Mouse (Mus musculus) adrenal gland, adult 2 months (tissue): ENCODE results near the gene Tbx5. TPM values are rescaled to one million over a fixed set of nuclear protein-coding genes. Genes with fewer than 3 reads are reported as not detected.
"Not testable (repeated sequence)": the region's sequence is repeated elsewhere in the genome, so short reads cannot be mapped to it uniquely, and the experiment has no call there.

ENCODE experiments used
- DNase-seq: peaks from one replicate; pipeline ENCODE4 v3.0.0; 2021
- polyA plus RNA-seq: library from polyadenylated mRNA; depleted of rRNA; stranded (reverse); fragments of >200 nt; gene quantifications from 2 replicates; pipeline ENCODE4 v1.2.3, GENCODE M21; 2012
- total RNA-seq, 2 experiments: library from RNA; stranded (reverse); gene quantifications; 2 replicates each; pipeline ENCODE4 v1.2.3; 2021

Tbx5 gene
- total and polyA plus RNA-seq, 3 experiments = 0.12 to 0.66 (median 0.38) TPM

DNA sequence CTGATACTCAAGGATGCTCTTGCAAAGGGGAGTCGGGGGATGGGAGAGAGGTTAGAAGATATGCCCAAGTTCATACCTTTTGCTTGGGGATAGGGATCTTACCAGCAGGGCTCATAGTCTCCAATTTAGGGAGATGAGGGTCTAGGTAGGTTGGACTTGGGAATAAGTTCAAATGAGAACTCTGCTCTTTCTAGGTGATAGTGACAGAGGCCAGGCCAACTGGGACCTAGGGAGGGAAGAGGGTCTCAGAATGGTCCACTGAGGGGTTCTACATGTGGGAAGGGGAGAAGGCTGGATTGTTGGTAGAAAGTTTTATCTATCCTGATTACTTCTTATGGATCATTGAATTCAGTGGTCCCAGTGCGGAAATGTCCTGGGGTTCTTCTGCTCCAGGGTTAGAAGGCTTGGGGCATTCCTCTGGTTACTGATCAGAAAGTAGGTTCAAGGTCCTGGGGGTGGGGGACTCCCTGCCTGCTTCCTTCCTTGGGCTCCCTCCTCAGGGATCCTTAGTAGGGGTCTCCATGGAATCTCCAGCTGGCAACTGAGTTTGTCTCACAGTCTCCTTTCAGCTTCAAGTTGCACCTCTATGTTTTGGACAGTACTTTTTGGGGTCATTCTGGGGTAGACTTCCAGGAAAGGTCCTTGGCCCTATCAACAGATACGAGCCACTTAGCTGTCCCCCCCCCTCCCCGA lies 10.4 kb downstream of the Tbx5 start:
- no peak for DNase-seq

DNA sequence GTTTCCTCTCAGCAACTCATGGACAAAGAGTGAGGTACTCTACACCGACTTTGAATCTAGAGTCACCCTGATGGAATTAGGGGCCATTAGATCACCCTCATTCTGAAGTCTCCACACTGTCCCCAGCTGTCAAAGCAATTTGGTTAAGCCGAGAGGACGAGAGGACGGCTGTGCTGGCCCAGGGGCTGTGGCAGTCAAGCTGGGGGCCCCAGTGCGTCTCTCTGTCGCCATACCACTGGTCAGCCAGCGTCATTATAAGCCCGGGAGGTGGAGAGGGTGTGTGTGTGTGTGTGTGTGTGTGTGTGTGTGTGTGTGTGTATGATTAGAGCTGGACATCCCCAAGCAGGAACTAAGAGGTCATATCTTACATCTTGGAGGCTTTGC lies 10.9 kb downstream of the Tbx5 start:
- no peak for DNase-seq

DNA sequence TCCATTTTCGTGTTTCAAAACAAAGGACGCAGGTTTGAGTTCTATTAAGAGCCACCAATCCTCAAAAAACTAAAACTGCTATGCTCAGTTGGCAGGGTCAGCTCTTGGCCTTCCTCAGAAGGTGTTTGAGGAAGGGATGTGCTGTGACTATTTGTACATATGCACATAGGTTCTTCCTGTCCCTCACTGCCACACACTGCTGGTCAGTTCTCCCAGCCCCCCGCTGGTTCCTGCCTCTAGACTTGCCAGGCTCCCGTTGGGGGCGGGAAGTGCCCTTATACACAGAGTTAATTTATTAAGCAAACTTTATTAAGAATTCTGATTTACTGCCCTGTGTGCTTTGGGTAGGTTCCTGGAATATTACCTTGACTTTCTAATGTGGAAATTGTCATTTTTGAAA lies 11.9 kb downstream of the Tbx5 start:
- DNase-seq = no peak

DNA sequence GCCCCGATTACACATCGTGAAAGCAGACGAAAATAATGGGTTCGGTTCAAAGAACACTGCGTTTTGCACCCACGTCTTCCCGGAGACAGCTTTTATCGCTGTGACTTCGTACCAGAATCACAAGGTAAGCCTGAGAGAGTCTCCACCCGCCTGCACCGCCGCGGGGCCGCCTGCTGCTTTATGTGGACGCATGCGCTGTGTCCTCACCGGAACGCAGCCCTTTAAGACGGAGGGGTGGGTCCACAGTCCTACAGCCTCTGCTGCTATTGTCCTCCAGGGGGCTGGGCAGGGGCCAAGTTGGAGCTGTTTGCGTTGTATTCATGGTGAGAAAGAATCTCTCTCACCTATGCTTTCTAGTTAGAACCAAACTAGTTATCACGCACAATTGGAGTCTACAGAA lies 12.5 kb downstream of the Tbx5 start:
- peak; percentile 37 for DNase-seq

DNA sequence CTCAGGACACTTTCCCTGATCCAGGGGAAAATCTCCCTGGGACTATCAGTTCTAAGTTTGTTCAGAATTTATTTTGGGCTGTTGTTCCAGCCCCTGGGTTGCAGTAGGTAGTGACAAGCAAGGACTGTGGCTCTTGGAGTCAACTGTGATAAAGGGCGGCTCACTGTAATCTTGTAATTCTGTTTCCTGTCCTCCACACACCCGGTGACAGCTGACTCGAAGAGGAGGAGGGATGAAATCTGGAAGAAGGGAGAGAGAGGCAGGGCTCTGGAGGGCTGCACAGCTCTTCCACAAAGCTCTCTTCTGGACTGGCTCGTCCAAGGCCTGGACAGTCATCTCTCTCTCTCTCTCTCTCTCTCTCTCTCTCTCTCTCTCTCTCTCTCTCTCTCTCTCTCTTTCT lies 24.6 kb downstream of the Tbx5 start:
- no peak for DNase-seq

DNA sequence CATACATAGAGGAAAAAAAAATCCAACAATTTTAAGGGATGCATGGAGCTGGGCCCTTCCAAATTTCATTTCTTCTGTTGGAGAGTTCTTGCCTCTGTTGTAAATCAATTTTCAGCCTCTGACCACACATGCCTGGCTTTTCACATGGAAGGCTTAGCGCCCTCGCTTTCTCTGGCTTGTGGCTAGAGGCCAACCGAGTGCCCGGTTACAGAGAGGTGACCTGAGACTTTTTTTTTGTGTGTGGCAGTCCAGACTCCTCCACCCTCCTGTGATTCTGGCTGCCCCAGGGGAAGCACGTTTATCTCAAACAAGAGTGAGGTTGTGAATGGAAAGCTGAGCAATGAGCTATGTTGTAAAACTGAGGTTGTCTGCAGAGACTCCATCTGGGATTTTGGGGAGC lies 28.8 kb downstream of the Tbx5 start:
- no peak for DNase-seq

DNA sequence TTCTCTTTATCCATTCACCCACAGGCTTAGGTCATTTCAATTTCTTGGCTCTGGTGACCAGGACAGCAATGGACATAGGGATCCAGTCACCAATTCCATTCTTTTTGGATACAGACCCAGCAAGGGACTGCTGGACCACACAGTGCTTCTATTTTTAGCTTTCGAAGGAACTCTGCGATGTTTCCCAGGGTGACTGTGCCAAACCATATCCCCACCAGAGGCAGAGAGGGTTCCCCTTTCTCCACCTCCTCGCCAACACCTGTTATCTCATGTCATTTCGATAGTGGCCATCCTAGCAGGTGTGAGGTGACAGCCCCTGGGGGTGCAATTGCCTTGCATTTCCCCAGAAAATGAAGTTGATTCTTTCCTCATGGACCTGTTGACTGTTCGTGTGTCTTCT lies 30.0 kb downstream of the Tbx5 start:
- DNase-seq = no peak

DNA sequence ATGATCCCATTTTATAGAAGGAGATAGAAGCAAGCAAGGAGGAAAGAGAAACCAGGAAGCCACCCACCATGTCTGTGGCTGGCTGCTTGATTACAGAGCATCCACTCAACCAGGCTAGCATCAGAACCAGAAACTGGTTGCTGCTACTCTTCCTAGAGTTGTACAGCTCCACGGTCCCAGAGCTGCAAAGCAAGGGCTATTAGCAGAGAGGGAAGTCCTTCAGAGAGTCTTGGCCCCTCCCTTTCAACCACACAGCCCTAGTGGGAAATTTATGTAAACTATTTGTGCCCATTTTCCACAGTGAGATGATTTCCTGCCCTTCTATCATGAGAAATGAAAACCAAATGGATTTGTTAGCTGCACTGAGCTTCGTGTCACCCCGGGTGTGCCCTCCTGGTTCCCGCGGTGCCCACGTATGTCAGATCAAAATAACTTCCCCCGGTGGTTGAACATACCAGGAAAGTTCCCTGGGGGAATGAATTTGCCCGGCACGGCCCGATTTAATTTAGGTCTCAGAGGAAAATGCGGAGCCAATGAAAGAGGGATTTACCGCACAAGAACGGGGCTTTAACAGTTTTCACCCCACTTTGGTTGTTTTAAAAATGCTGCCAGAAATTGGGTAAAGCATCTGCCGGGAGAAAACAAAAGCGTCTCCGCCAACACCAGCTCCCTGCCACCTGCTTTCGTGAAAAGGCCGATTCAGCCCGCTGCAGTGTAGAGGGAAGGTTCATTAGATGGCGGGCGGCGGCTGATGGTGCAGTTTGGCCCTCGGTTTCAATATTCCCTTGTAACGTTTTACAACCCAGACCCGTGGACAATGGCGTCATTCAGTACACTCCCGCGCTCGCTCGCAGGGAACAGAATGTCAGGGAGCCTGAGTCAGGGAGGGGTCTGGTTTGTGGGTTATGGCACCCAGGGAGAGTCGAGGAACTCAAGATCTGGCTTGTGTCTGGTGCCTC lies 34.1 kb downstream of the Tbx5 start:
- no peak for DNase-seq

DNA sequence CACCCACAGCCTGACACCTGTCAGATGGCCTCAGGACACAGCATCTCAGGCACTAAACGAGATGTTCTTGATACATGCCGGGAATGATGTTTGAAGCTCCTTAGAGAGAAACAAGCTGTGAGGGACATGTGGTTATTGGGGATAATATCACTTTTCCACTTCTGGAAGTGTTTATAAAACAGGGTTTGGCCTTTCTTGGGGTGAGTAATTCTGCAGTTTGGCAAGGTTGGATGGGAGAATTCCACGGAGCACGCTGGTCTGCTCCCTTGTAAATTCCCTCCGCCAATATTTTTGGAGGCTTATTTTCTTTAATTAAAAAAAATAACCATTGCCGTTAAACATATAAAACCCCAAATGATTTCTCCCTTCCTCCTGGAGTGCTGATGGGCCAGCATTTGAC lies 35.5 kb downstream of the Tbx5 start:
- no peak for DNase-seq

DNA sequence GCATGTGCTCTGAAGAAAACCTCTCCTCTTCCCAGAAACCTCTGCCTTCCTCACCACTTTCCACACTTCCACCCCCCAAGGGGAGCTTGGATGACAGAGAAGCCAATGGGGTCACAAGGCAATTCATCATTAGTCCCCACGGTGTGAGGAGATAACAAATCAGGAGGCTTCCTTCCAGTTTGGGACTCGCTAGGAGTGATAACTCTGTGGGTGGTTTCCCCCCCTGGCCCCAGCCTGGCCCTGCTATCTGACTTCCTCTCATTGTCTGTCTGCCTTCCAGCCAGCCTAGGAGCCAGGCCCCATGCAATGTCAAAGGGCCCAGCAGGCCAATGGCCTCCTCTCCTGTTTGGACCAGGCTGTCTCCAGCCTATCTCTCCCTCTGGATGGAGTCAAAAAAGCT lies 43.0 kb downstream of the Tbx5 start:
- DNase-seq = no peak

DNA sequence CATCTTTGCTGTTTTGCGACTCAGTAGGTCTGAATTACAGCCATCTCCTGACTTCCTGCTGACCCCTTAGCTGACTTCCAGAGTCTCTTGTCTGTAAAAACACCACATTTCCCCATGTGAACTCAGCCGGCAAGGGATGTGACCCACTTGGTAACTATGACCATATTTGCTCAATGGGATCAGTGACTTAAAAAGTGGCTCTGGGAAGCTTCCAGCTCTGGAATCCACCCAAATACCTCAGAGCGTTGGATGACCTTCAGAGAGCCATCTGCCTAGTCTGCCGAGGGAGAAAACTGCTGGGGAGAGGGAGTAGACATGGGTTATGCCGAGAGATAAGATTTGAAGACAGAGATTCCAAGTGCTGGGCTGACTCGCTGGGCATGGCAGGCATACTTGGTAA lies 44.7 kb downstream of the Tbx5 start:
- DNase-seq = peak; percentile 69

DNA sequence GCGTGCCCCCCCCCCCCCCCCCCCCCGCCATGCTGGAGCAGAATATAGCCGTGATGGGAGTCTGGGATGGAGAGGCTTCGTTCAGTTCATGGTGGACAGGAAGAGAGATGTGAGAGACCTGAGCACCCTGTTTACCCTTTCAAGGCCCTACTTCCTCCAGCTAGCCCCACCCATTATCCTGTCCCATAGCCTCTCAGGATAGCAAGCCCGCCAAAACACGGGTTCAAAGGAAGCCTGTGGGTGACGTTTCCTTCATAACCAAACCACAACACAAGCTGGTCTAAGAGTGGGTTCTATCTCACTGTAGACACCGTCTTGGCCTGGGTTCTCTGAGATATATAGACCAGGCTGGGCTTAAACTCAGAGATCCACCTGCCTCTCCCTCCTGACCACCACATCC lies 53.1 kb downstream of the Tbx5 start:
- no peak for DNase-seq

DNA sequence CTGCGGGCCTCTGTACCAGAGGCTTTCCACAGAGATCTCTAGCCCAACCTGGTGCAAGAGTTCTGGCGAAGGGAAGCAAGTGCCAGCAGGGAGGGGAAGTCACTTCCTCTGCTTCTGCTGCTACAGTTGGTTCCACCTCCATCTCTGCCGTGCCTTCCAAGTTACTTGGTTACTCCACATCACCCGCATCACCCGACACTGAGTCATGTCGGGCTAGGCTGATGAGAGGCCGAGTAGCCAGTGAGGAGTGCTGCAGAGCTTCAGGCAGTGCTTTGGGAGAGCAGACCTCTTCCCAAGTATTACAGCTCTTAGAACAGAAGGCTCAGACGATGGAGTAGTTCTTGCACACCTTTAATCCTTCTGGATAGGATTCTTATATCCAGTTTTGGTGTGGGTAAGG lies 54.9 kb downstream of the Tbx5 start:
- no peak for DNase-seq

DNA sequence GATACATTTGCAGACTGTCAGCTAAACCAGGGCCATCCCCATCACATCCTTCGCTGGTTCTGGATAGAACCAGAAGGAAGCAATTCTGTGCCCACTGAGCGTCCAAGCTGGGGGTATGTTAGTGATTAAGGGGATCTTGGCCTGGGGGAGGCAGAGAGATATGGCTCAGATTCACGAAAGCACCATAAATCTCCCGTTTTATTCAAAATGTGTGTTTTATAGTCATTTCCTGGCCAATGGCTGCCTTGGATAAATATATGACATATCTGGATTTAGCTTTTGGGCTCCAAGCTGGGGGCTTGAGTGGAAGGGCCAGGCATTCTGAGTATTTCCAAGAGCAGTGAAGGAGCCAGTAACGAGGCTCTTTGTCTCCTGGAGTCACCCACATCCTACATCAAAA lies 59.5 kb downstream of the Tbx5 start:
- no peak for DNase-seq

DNA sequence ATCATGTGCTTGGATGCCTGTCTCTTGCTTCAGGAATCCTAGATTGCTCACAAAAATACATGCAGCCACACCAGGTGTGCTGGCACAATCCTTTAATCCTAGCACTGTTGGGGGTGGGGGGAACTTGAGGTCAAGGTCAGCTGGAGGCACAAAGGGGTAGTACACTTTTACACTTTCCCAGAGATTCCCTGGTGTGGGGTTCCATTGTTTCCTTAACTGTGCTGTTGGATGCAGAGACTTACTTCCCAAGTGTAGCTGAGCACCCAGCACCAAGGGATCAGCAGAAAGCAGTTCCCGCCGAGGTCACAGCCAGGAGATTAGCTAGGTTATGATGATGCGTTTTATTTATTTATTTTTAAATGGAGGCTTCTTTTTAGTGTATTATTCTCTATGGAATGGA lies 60.6 kb downstream of the Tbx5 start:
- DNase-seq = no peak

DNA sequence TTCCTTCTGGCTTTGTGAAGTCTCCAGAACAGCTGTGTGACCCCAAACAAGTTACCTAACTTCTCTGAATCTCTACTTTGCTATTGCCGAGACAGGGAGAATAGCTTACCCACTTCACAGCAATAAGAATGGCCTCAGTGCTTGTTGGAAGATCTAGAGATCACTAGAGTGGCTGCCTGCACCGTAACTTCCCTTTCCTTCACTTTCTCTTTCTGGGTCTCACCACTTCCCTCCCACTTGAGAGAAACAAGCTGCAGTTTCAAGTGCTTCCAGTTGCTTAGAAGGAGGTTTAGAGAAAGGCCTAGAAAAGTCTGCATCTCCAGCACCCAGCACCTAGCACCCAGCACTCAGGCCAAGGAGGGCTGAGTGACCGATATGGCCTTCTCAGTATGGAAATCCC lies 64.1 kb downstream of the Tbx5 start:
- DNase-seq = no peak

DNA sequence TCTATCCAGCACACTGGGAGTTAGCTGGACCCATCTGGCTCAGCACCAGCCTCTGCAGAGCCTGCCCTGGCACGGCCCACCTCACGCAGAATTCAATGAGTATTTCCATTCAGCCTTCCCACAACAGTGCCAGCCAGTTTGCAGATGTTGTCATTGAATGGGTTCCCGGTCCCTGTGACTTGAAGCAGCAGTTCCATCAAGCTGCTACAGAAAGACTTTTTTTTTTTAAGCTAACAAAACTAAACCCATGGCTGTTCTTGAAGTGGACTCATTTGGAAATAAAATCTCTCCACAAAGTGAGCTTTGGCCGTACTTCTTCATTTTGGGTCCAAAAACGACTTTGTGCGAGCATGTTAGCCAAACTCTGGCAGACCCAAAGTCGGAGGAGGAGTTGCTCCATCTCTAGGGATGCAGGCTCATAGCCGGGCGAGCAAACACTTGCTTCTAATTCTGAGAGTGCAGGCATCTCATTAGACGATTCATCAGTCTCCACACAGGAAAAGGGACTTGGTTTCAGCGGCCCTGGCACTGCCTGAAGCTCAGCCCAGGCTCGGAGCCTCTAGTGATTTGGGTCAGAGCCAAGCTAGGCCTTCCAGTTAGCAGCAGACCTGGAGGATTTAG lies 84.2 kb downstream of the Tbx5 start:
- no peak for DNase-seq

DNA sequence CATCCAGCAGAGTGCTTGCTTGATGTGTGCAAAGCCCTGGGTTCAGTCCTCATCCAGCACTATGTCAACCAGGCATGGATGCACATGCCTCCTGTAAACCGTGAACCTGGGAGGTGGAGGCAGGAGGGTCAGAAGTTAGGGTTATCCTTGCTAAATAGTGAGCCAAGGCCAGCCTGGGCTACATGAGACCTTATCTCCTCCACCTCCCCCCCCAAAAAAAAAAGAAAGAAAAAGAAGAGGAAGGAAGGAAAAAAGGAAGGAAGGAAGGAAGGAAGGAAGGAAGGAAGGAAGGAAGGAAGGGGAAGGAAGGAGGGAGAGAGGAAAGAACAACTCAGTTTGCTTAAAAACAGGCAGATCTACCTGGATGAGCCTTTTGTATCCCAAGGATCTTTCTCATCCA lies 85.9 kb downstream of the Tbx5 start:
- DNase-seq = not testable (repeated sequence)

DNA sequence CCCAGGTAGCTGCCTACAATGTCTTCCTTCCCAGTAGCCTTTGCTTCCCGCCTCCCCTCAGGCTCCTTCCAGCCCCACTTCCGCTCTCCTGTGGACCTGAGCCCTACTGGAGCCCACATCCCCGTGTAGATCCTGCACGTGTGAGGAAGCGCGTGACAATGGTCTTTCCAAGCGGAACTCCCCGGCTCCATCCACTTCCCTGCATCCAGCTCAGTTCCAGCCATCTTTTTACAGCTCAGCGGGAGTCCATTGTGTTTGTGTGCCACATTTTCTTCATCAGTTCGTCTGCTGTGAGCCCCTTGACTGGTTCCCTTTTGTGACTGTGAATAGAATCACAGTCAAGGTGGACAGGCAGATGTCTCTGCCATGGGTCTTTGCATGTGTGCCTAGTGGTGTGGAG lies 88.5 kb downstream of the Tbx5 start:
- no peak for DNase-seq

DNA sequence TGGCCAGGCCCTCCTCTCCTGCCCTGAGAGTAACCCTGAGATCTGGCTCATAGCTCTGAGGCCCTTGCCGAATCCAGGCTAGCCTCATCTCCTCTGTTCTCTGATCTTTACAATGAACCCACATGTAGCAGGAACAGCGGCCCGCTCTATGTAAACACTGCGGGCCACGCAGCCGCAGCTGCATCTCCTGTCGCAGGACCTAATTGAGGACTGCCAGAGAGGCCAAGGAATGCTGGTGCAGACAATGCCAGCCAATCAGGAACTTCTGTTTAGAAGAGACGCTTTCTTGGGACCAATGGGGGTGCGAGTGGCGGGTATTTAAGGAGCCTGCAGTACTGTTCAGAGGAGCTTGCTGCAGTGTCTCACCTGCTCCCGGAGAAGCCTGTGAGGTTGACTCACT lies 89.8 kb downstream of the Tbx5 start:
- no peak for DNase-seq
